Mouse (Mus musculus): Measurements from ENCODE around the gene Enpp6. TPM values are rescaled to one million over a fixed set of nuclear protein-coding genes. Genes with fewer than 3 reads are reported as not detected.

Enpp6 gene
- polyA plus RNA-seq, 1 experiment from 2014 or later = 1.2 TPM

DNA sequence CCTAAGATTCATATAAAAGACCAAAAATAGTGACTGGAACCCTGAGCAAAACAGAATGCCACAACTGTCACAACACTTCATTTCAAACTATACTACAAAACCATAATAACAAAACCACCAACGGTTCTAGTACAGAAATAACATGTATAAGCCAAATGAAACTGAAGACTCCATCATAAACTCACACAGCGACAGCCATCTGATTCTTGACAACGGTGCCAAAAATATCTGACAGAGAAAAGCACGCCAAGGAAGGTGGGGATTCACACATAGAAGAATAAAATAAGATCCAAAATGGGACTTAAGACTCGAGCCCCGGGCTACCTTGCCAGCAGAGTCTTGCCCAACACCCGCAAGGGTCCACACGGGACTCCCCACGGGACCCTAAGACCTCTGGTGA is 158.6 kb downstream of the Enpp6 start:
- H3K27ac ChIP-seq = no peak overlapping the region
- H3K9ac ChIP-seq = no peak overlapping the region
- no peak overlapping the region for H3K4me2 ChIP-seq
- H3K4me1 ChIP-seq = no peaks in the 10 kb centered on the region
- H3K36me3 ChIP-seq = no peaks in the 10 kb centered on the region
- ATAC-seq (ENCODE audit: insufficient number of reproducible peaks, low FRiP score, low TSS enrichment, low read depth) = no peak
- no peaks in the 10 kb centered on the region for H3K9me3 ChIP-seq
- H3K27me3 ChIP-seq = no peaks in the 10 kb centered on the region
- no peak overlapping the region for H3K4me3 ChIP-seq
- 89% methylated on average over 9 of the region's 9 CpGs for WGBS

Other genes with a start within 250 kb of the Enpp6 start
- 20.0 and 24.8 TPM in 2 replicates for gene Irf2, start 247.2 kb upstream of the Enpp6 start, polyA plus RNA-seq (2015; fragmentation: Nextera tagmentation; extraction: Ambion mirVana)